Comparison of ENCODE assay signal across 7 mouse cellular contexts in genomic region chrX:135087068-135087579, GRCm38 (mm10).
A peak's percentile ranks its signal among the peaks of the same experiment; 100 is the strongest.
DNase-seq lines count a peak whose midpoint lies in the region; ATAC-seq and TF ChIP-seq lines count a peak whose summit lies in the region.
"Not testable (repeated sequence)": the region's sequence is repeated elsewhere in the genome, so short reads cannot be mapped to it uniquely, and the experiment has no call there.

No protein-coding gene starts in this region.

- not testable (repeated sequence) for H3K27ac ChIP-seq in kidney, embryonic 16.5 days (ENCODE audit: low read length); liver, postnatal 0 days (ENCODE audit: low read depth)

- H3K4me1 ChIP-seq in kidney, embryonic 16.5 days (ENCODE audit: insufficient read depth, low read length); liver, postnatal 0 days (ENCODE audit: insufficient read depth): not testable (repeated sequence)

- not testable (repeated sequence) for TF ChIP-seq EP300 in liver, postnatal 0 days (IDR thresholded peaks at IDR 0.05; ENCODE audit: low read depth)

- TF ChIP-seq CTCF in liver, postnatal 0 days (IDR thresholded peaks at IDR 0.05; ENCODE audit: low read depth), result not testable (repeated sequence)

- DNase-seq in R1 (ENCODE audit: low read depth, low spot score), result peak; percentile 84
- DNase-seq in embryo, embryonic 10.5 days (ENCODE audit: low spot score), result peak; percentile 15
- DNase-seq in heart, postnatal 25 days (ENCODE audit: low spot score), result peak; percentile 26
- DNase-seq in liver, postnatal 0 days, result peak; percentile 33
- peak; percentile 0 for DNase-seq in retina, postnatal 7 days (ENCODE audit: low read depth, low spot score)

- H3K27me3 ChIP-seq in kidney, embryonic 16.5 days (ENCODE audit: insufficient read depth, low read length); liver, postnatal 0 days (ENCODE audit: insufficient read depth, low read length): not testable (repeated sequence)

- WGBS in kidney, embryonic 16.5 days, result 32% methylated on average over 6 of the region's 7 CpGs
- WGBS in liver, postnatal 0 days (ENCODE audit: insufficient replicate concordance), result 17% methylated on average over 7 of the region's 7 CpGs

- ATAC-seq in kidney, embryonic 16.5 days (ENCODE audit: low FRiP score, low TSS enrichment), result peak; percentile 75
- ATAC-seq in liver, postnatal 0 days, result not testable (repeated sequence)
- ATAC-seq in megakaryocyte progenitor cell, adult 5-6 weeks (replicated peaks; ENCODE audit: poor library complexity), result peak; percentile 68

- not testable (repeated sequence) for H3K4me2 ChIP-seq in kidney, embryonic 16.5 days (replicated peaks; ENCODE audit: low read depth, low read length); liver, postnatal 0 days (ENCODE audit: low read depth, low read length)

- intact Hi-C loops in heart, postnatal 25 days (cut with DNase I), result not testable (repeated sequence)

- not testable (repeated sequence) for H3K9ac ChIP-seq in kidney, embryonic 16.5 days (replicated peaks; ENCODE audit: low read length); liver, postnatal 0 days (replicated peaks)

- not testable (repeated sequence) for H3K9me3 ChIP-seq in kidney, embryonic 16.5 days (ENCODE audit: low read length); liver, postnatal 0 days (ENCODE audit: low read length)

- not testable (repeated sequence) for H3K4me3 ChIP-seq in kidney, embryonic 16.5 days (ENCODE audit: low read length); liver, postnatal 0 days (ENCODE audit: low read depth, low read length)

- not testable (repeated sequence) for H3K36me3 ChIP-seq in kidney, embryonic 16.5 days (ENCODE audit: insufficient read depth, low read length); liver, postnatal 0 days (replicated peaks; ENCODE audit: insufficient read depth, low read length)

Comparison
In these comparisons a context has a peak if more than half of its experiments do, and no peak if none do; other contexts are left out.
1. DNase-seq: peak in every context shown above with its lines; median percentile 84 in R1; 33 in liver, postnatal 0 days; 26 in heart, postnatal 25 days; 15 in embryo, embryonic 10.5 days; 0 in retina, postnatal 7 days.